11 mouse cellular contexts compared by ENCODE assay signal in the genomic region with DNA sequence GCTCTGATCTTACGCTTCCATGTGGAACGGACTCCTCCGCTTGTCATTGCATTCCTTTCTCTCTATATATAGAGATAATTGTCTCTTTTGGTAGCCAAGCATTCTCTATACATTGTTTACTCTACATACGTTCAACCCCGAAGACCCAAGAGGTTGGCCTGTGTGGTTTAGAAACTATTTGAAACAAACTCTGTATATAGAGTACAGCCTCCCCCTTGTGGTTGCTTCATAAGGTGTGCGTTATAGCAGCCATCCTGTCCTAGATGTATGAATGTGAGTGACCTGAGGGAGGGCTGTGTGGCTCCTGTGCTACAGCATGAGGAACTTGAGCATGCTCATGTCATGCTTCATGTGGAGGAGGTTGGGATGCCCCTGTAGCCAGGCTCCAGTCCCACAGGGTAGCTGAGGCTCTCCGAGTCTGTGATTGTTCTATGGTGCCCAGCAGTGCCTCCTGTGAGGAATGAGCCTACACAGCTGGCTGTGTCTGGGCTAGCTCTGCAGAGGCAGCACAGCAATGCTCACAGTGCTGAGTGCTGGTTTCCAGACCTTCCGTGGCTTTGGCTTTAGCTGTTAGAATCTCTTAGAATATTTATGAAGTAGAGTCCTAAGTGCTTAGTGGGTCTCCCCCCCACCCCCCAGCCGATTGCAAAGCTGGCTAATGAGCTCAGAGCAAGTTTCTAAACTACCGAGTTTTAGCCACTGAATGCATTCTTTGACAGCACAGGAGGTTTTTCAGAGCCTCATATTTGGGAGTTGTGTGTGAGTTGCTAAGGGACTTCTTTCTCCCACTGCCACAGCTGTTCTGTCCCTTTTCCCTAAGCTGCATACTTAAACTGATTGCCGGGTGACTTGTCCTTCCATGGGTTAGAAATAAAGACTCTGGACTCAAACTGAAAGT.
DNase-seq lines count a peak whose midpoint lies in the region; ATAC-seq and TF ChIP-seq lines count a peak whose summit lies in the region.
"Had no signal": no experiment of that assay in that cellular context is flagged by ENCODE, and none has a peak within 500 bp of the region (broad histone marks: within the 10 kb centered on the region; RNA-seq: fewer than 3 reads in every experiment).

No protein-coding gene starts in this region.

- no peak overlapping the region for H3K4me3 ChIP-seq in intestine, postnatal 0 days (ENCODE audit: low read depth, low read length)
- H3K4me3 ChIP-seq: lung, embryonic 15.5 days had no signal

- WGBS in intestine, postnatal 0 days: 67% methylated on average over 11 of the region's 11 CpGs

- H3K9me3 ChIP-seq in intestine, postnatal 0 days (ENCODE audit: control insufficient read depth): no peaks in the 10 kb centered on the region
- H3K9me3 ChIP-seq: G1E; lung, embryonic 15.5 days had no signal

- H3K4me1 ChIP-seq in intestine, postnatal 0 days (replicated peaks; ENCODE audit: control insufficient read depth, insufficient read depth, low read length): no peaks in the 10 kb centered on the region

- no peak overlapping the region for H3K27ac ChIP-seq in intestine, postnatal 0 days (ENCODE audit: low read depth, low read length)
- H3K27ac ChIP-seq: lung, embryonic 15.5 days had no signal

- no peaks in the 10 kb centered on the region for H3K27me3 ChIP-seq in intestine, postnatal 0 days (replicated peaks; ENCODE audit: control insufficient read depth, insufficient read depth, low read length)
- H3K27me3 ChIP-seq: lung, embryonic 15.5 days had no signal

- no peak overlapping the region for H3K9ac ChIP-seq in intestine, postnatal 0 days (ENCODE audit: low read depth, low read length)
- H3K9ac ChIP-seq: lung, embryonic 15.5 days had no signal

- DNase-seq in heart, adult 11 months: peak; percentile 65
- no peak for DNase-seq in heart, adult 18-20 months
- DNase-seq in 3T3-L1 (ENCODE audit: low read depth, low spot score): peak; percentile 49
- no peak for DNase-seq in cerebellum, postnatal 10 days
- DNase-seq in layer of hippocampus, adult 8-10 months (ENCODE audit: low spot score in 2 of 2): no peak
- DNase-seq: thymus, postnatal 36 days had no signal

- peak; percentile 57; the same call in 1 of the 2 replicates for ATAC-seq in common myeloid progenitor, adult 5-6 weeks (replicated peaks; ENCODE audit: low read depth, poor library complexity, severe bottlenecking)
- no peak for ATAC-seq in intestine, postnatal 0 days
- no peak for ATAC-seq in erythroid progenitor cell, adult 5-6 weeks (replicated peaks; ENCODE audit: low FRiP score, poor library complexity, severe bottlenecking)

- TF ChIP-seq CTCF in intestine, postnatal 0 days (IDR thresholded peaks at IDR 0.05; ENCODE audit: low read depth): peak; percentile 67

- no peak overlapping the region for H3K4me2 ChIP-seq in intestine, postnatal 0 days (replicated peaks; ENCODE audit: low read depth)
- H3K4me2 ChIP-seq: lung, embryonic 15.5 days had no signal

- H3K36me3 ChIP-seq in intestine, postnatal 0 days (ENCODE audit: control insufficient read depth, insufficient read depth): peaks cover 59% of the 10 kb centered on the region
- H3K36me3 ChIP-seq: G1E had no signal

Comparison
In these comparisons a context has a peak if more than half of its experiments do, and no peak if none do; other contexts are left out.
1. DNase-seq: peak in heart, adult 11 months (single experiment) and 3T3-L1 (single experiment); none in heart, adult 18-20 months (0 of 2), cerebellum, postnatal 10 days (0 of 2) and layer of hippocampus, adult 8-10 months (0 of 2).